Mouse (Mus musculus): ENCODE data around the gene Atp6ap1l. TPM values are rescaled to one million over a fixed set of nuclear protein-coding genes. Genes with fewer than 3 reads are reported as not detected.
"Not testable (repeated sequence)": the region's sequence is repeated elsewhere in the genome, so short reads cannot be mapped to it uniquely, and the experiment has no call there.

The Atp6ap1l gene
- polyA plus RNA-seq, 1 experiment = not detected

- Histone ChIP-seq H3K4me3 (replicated peaks; ENCODE audit: extremely low read depth, low read depth, low read length) (no peak overlapping the region), H3K4me1 (ENCODE audit: control insufficient read depth, insufficient read depth, low read length) (no peaks in the 10 kb centered on the region; the same call in 1 of the 2 replicates)
- DNase-seq = no peak
- 36% methylated on average over 9 of the region's 9 CpGs for WGBS
- TF ChIP-seq POLR2A (IDR thresholded peaks at IDR 0.05; ENCODE audit: borderline replicate concordance, extremely low read depth, low read depth, low read length) (no peak), CTCF (IDR thresholded peaks at IDR 0.05; ENCODE audit: insufficient read depth, low read length) (no peak)
Measured at GRCm38 (mm10) chr13:90924072-90924471, 18.9 kb upstream of the Atp6ap1l start.

GRCm38 (mm10) chr13:90923617-90924016, 18.5 kb upstream of the Atp6ap1l start:
- peak overlapping the region; percentile 94 for H3K4me3 ChIP-seq (replicated peaks; ENCODE audit: extremely low read depth, low read depth, low read length)
- under 1% methylated on average over 13 of the region's 13 CpGs for WGBS
- H3K4me1 ChIP-seq (ENCODE audit: control insufficient read depth, insufficient read depth, low read length); DNase-seq: not testable (repeated sequence)

DNA sequence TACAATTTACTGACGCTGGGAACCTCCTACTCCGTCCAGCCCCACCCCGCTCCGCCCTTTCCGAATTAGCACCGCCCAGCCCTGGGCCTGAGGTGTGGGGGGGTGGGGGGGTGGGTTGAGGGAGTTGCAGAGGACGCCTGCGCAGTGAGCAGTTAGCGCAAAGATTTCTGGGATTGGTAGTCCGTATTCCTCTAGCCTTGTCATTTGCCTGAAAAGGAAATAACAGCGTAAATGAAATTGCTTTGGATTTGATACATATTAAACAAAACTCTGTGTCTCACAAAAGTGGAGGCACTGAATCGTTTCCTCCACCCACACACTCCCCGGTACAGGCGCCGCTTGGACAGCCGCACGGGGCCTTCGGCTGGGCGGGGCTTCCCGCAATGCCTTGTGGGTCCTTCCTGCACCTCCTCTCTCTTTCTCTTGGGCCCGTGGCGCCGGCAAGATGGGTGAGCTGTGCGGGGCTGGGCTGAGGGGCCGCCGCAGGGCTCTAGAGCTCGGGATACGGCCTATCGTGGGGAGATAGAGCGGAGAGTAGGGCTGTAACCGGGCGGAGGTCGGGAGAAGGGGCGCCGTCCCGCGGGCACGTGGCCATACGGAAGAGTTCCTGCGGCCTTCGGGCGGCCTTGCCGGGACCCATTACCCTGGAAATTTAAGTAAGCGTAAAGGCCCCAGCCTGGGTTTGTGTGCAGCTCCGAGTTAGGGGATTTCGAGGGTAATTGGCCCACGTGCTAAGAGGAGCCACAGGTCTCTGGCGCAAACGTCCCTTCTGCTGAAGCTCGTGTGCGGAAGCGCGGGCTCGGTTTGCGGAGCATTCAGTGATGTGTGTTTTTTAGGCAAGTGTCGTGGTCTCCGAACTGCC, 17.8 kb upstream of the Atp6ap1l start, which contains the start of gene Rps23:
TSS of gene Rps23 (plus strand) at position 208 of the 862 bp plus-strand sequence.
- peak; percentile 92 for DNase-seq
- under 1% methylated on average over 57 of the region's 57 CpGs for WGBS
- H3K4me1 ChIP-seq (ENCODE audit: control insufficient read depth, insufficient read depth, low read length) = no peaks in the 10 kb centered on the region; the same call in 1 of the 2 replicates
- no peak for TF ChIP-seq CTCF (IDR thresholded peaks at IDR 0.05; ENCODE audit: insufficient read depth, low read length)
- peak; percentile 88; the same call in 1 of the 2 replicates for TF ChIP-seq POLR2A (IDR thresholded peaks at IDR 0.05; ENCODE audit: borderline replicate concordance, extremely low read depth, low read depth, low read length)
- peak within 1 kb of the TSS; percentile 94 for H3K4me3 ChIP-seq (replicated peaks; ENCODE audit: extremely low read depth, low read depth, low read length)

- H3K4me1 ChIP-seq (ENCODE audit: control insufficient read depth, insufficient read depth, low read length) = no peaks in the 10 kb centered on the region
- WGBS = 91% methylated on average over 4 of the region's 4 CpGs
- H3K4me3 ChIP-seq (replicated peaks; ENCODE audit: extremely low read depth, low read depth, low read length) = no peak overlapping the region
- TF ChIP-seq CTCF (IDR thresholded peaks at IDR 0.05; ENCODE audit: insufficient read depth, low read length) = no peak
- TF ChIP-seq POLR2A (IDR thresholded peaks at IDR 0.05; ENCODE audit: borderline replicate concordance, extremely low read depth, low read depth, low read length) = no peak
- no peak for DNase-seq
Measured at GRCm38 (mm10) chr13:90914721-90915120, 9.6 kb upstream of the Atp6ap1l start.

DNA sequence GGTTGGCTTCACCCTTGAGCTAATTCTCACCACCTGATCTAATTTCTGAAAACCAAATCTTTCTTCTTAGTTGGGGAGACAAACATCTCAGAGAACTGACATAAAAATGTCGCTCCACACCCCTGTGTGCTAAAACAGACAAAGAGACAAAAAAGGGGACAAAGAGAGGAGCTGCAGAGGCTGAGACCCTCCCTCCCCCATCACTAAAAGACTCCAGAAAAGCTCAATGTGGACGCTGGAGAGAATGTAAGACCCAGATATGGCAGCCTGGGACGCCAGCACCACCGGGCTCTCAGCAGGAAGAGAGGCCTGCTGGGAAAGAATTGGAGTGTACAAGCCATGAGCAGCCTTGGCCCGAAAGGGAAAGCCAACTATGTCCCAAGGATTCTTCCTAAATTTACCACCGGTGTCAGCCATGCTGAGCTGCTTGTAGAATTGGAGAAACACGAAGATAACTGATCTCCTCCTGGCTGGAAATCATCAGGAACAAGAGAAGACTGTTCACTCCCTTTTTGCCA, 8.6 kb upstream of the Atp6ap1l start:
- H3K4me1 ChIP-seq (ENCODE audit: control insufficient read depth, insufficient read depth, low read length) = no peaks in the 10 kb centered on the region
- no peak overlapping the region for H3K4me3 ChIP-seq (replicated peaks; ENCODE audit: extremely low read depth, low read depth, low read length)
- TF ChIP-seq POLR2A (IDR thresholded peaks at IDR 0.05; ENCODE audit: borderline replicate concordance, extremely low read depth, low read depth, low read length) (no peak), CTCF (IDR thresholded peaks at IDR 0.05; ENCODE audit: insufficient read depth, low read length) (no peak)
- no peak for DNase-seq
- 60% methylated on average over 7 of the region's 7 CpGs for WGBS

DNA sequence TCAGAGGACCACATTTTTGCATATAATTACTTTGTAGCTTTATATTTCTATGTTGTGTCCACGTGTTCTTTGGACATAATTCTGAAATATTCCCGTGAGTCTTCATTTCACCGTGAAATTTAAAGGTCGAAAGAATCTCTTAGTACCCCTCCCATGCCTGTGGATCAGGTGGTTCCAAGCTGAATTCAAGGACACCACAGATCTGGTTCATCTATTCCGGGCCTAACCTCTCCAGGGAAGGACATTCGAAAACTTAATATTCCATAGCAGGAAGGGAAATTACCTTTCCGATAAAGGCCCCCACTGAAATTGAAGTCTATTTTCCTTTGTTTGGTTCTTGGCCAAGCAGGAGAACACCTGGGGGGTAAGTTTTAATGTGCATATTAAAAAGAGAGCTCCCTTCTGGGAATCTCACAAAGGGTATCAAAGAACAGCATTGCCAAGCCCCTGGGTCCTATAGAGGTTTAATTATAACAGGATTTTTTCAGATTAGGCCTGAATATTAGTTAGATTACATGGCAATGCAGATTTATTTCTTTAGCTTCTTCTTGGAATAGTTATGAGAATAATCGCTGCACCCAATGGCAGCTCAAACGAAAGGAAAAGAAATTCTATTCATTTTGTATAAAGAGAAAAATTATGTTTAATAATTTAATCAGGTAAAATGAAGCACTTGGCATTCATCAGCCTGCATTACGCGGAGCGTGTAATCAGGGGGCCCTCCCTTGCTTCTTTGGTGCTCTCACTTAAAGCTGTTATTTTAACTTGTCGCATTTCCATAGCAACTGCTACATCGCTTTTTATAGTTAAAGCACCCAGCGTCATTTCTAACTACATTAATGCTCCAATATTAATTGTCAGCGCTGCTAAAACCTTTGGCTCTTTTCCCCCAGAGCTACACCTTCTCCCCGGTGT, 7.9 kb upstream of the Atp6ap1l start:
- no peak for TF ChIP-seq POLR2A (IDR thresholded peaks at IDR 0.05; ENCODE audit: borderline replicate concordance, extremely low read depth, low read depth, low read length)
- no peak for TF ChIP-seq CTCF (IDR thresholded peaks at IDR 0.05; ENCODE audit: insufficient read depth, low read length)
- H3K4me3 ChIP-seq (replicated peaks; ENCODE audit: extremely low read depth, low read depth, low read length) = no peak overlapping the region
- 84% methylated on average over 17 of the region's 17 CpGs for WGBS
- no peaks in the 10 kb centered on the region for H3K4me1 ChIP-seq (ENCODE audit: control insufficient read depth, insufficient read depth, low read length)
- no peak for DNase-seq

GRCm38 (mm10) chr13:90907376-90907775, 2.2 kb upstream of the Atp6ap1l start:
- TF ChIP-seq POLR2A (IDR thresholded peaks at IDR 0.05; ENCODE audit: borderline replicate concordance, extremely low read depth, low read depth, low read length) (no peak), CTCF (IDR thresholded peaks at IDR 0.05; ENCODE audit: insufficient read depth, low read length) (no peak)
- WGBS = 89% methylated on average over 12 of the region's 12 CpGs
- no peak overlapping the region for H3K4me3 ChIP-seq (replicated peaks; ENCODE audit: extremely low read depth, low read depth, low read length)
- H3K4me1 ChIP-seq (ENCODE audit: control insufficient read depth, insufficient read depth, low read length) = no peaks in the 10 kb centered on the region
- DNase-seq = no peak

- no peaks in the 10 kb centered on the region for H3K4me1 ChIP-seq (ENCODE audit: control insufficient read depth, insufficient read depth, low read length)
- DNase-seq = no peak
- WGBS = 86% methylated on average over 12 of the region's 12 CpGs
- no peak overlapping the region for H3K4me3 ChIP-seq (replicated peaks; ENCODE audit: extremely low read depth, low read depth, low read length)
- no peak for TF ChIP-seq CTCF (IDR thresholded peaks at IDR 0.05; ENCODE audit: insufficient read depth, low read length)
Measured at GRCm38 (mm10) chr13:90896821-90897220, 8.3 kb downstream of the Atp6ap1l start.

- 54% methylated on average over 2 of the region's 2 CpGs for WGBS
- H3K4me3 ChIP-seq (replicated peaks; ENCODE audit: extremely low read depth, low read depth, low read length) = no peak overlapping the region
- no peaks in the 10 kb centered on the region for H3K4me1 ChIP-seq (ENCODE audit: control insufficient read depth, insufficient read depth, low read length)
- TF ChIP-seq POLR2A (IDR thresholded peaks at IDR 0.05; ENCODE audit: borderline replicate concordance, extremely low read depth, low read depth, low read length) (no peak), CTCF (IDR thresholded peaks at IDR 0.05; ENCODE audit: insufficient read depth, low read length) (no peak)
- no peak for DNase-seq
Measured at GRCm38 (mm10) chr13:90896098-90896497, 9.1 kb downstream of the Atp6ap1l start.
